Mouse (Mus musculus): Measurements from ENCODE around the gene Pex6. TPM values are rescaled to one million over a fixed set of nuclear protein-coding genes. Genes with fewer than 3 reads are reported as not detected.

The Pex6 gene
- polyA plus RNA-seq, 1 experiment, result 43.4 TPM

GRCm38 (mm10) chr17:46685913-46686312, 25.4 kb upstream of the Pex6 start:
- TF ChIP-seq POLR2A (IDR thresholded peaks at IDR 0.05; ENCODE audit: control insufficient read depth, low read depth, low read length) (no peak), CTCF (IDR thresholded peaks at IDR 0.05; ENCODE audit: control insufficient read depth, insufficient read depth, insufficient replicate concordance, low read depth, low read length) (no peak)
- Histone ChIP-seq H3K4me3 (ENCODE audit: control insufficient read depth, low read depth, low read length) (no peak overlapping the region), H3K27ac (ENCODE audit: control insufficient read depth, insufficient read depth, low read depth, low read length) (no peak overlapping the region), H3K36me3 (ENCODE audit: control insufficient read depth, insufficient read depth, low read length) (no peaks in the 10 kb centered on the region), H3K4me1 (ENCODE audit: control insufficient read depth, insufficient read depth, low read length) (no peaks in the 10 kb centered on the region; the same call in 1 of the 2 replicates), H3K27me3 (ENCODE audit: control insufficient read depth, insufficient read depth, low read length) (no peaks in the 10 kb centered on the region)

GRCm38 (mm10) chr17:46690665-46691064, 20.6 kb upstream of the Pex6 start:
- Histone ChIP-seq H3K27me3 (ENCODE audit: control insufficient read depth, insufficient read depth, low read length) (no peaks in the 10 kb centered on the region), H3K36me3 (ENCODE audit: control insufficient read depth, insufficient read depth, low read length) (no peaks in the 10 kb centered on the region)

GRCm38 (mm10) chr17:46691390-46691789, 19.9 kb upstream of the Pex6 start:
- Histone ChIP-seq H3K4me1 (ENCODE audit: control insufficient read depth, insufficient read depth, low read length) (no peaks in the 10 kb centered on the region), H3K27me3 (ENCODE audit: control insufficient read depth, insufficient read depth, low read length) (no peaks in the 10 kb centered on the region), H3K4me3 (ENCODE audit: control insufficient read depth, low read depth, low read length) (no peak overlapping the region), H3K27ac (ENCODE audit: control insufficient read depth, insufficient read depth, low read depth, low read length) (no peak overlapping the region), H3K36me3 (ENCODE audit: control insufficient read depth, insufficient read depth, low read length) (no peaks in the 10 kb centered on the region)
- TF ChIP-seq POLR2A (IDR thresholded peaks at IDR 0.05; ENCODE audit: control insufficient read depth, low read depth, low read length) (no peak), CTCF (IDR thresholded peaks at IDR 0.05; ENCODE audit: control insufficient read depth, insufficient read depth, insufficient replicate concordance, low read depth, low read length) (no peak)

More at GRCm38 (mm10) chr17:46690665-46691064, 20.6 kb upstream of the Pex6 start:
- no peak for TF ChIP-seq CTCF (IDR thresholded peaks at IDR 0.05; ENCODE audit: control insufficient read depth, insufficient read depth, insufficient replicate concordance, low read depth, low read length)
- TF ChIP-seq POLR2A (IDR thresholded peaks at IDR 0.05; ENCODE audit: control insufficient read depth, low read depth, low read length), result no peak
- Histone ChIP-seq H3K27ac (ENCODE audit: control insufficient read depth, insufficient read depth, low read depth, low read length) (no peak overlapping the region), H3K4me3 (ENCODE audit: control insufficient read depth, low read depth, low read length) (no peak overlapping the region), H3K4me1 (ENCODE audit: control insufficient read depth, insufficient read depth, low read length) (no peaks in the 10 kb centered on the region)

GRCm38 (mm10) chr17:46694517-46695063, 16.7 kb upstream of the Pex6 start:
- TF ChIP-seq CTCF (IDR thresholded peaks at IDR 0.05; ENCODE audit: control insufficient read depth, insufficient read depth, insufficient replicate concordance, low read depth, low read length) (no peak), POLR2A (IDR thresholded peaks at IDR 0.05; ENCODE audit: control insufficient read depth, low read depth, low read length) (no peak)
- no peaks in the 10 kb centered on the region for H3K4me1 ChIP-seq (ENCODE audit: control insufficient read depth, insufficient read depth, low read length)
- no peaks in the 10 kb centered on the region for H3K36me3 ChIP-seq (ENCODE audit: control insufficient read depth, insufficient read depth, low read length)
- H3K27ac ChIP-seq (ENCODE audit: control insufficient read depth, insufficient read depth, low read depth, low read length), result no peak overlapping the region
- H3K27me3 ChIP-seq (ENCODE audit: control insufficient read depth, insufficient read depth, low read length), result no peaks in the 10 kb centered on the region
- H3K4me3 ChIP-seq (ENCODE audit: control insufficient read depth, low read depth, low read length), result no peak overlapping the region

GRCm38 (mm10) chr17:46698515-46698914, 12.7 kb upstream of the Pex6 start:
- Histone ChIP-seq H3K27ac (ENCODE audit: control insufficient read depth, insufficient read depth, low read depth, low read length) (no peak overlapping the region), H3K27me3 (ENCODE audit: control insufficient read depth, insufficient read depth, low read length) (no peaks in the 10 kb centered on the region), H3K4me3 (ENCODE audit: control insufficient read depth, low read depth, low read length) (no peak overlapping the region), H3K4me1 (ENCODE audit: control insufficient read depth, insufficient read depth, low read length) (no peaks in the 10 kb centered on the region), H3K36me3 (ENCODE audit: control insufficient read depth, insufficient read depth, low read length) (no peaks in the 10 kb centered on the region)
- TF ChIP-seq CTCF (IDR thresholded peaks at IDR 0.05; ENCODE audit: control insufficient read depth, insufficient read depth, insufficient replicate concordance, low read depth, low read length) (no peak), POLR2A (IDR thresholded peaks at IDR 0.05; ENCODE audit: control insufficient read depth, low read depth, low read length) (no peak)

- no peak overlapping the region for H3K27ac ChIP-seq (ENCODE audit: control insufficient read depth, insufficient read depth, low read depth, low read length)
- H3K27me3 ChIP-seq (ENCODE audit: control insufficient read depth, insufficient read depth, low read length), result no peaks in the 10 kb centered on the region
- H3K4me3 ChIP-seq (ENCODE audit: control insufficient read depth, low read depth, low read length), result no peak overlapping the region
- no peaks in the 10 kb centered on the region for H3K36me3 ChIP-seq (ENCODE audit: control insufficient read depth, insufficient read depth, low read length)
- TF ChIP-seq CTCF (IDR thresholded peaks at IDR 0.05; ENCODE audit: control insufficient read depth, insufficient read depth, insufficient replicate concordance, low read depth, low read length), result no peak
- H3K4me1 ChIP-seq (ENCODE audit: control insufficient read depth, insufficient read depth, low read length), result peaks cover 3% of the 10 kb centered on the region
Measured at GRCm38 (mm10) chr17:46699245-46699644, 12.0 kb upstream of the Pex6 start.

- Histone ChIP-seq H3K27me3 (ENCODE audit: control insufficient read depth, insufficient read depth, low read length) (no peaks in the 10 kb centered on the region), H3K27ac (ENCODE audit: control insufficient read depth, insufficient read depth, low read depth, low read length) (no peak overlapping the region), H3K36me3 (ENCODE audit: control insufficient read depth, insufficient read depth, low read length) (no peaks in the 10 kb centered on the region), H3K4me3 (ENCODE audit: control insufficient read depth, low read depth, low read length) (no peak overlapping the region), H3K4me1 (ENCODE audit: control insufficient read depth, insufficient read depth, low read length) (peaks cover 7% of the 10 kb centered on the region)
- TF ChIP-seq POLR2A (IDR thresholded peaks at IDR 0.05; ENCODE audit: control insufficient read depth, low read depth, low read length) (no peak), CTCF (IDR thresholded peaks at IDR 0.05; ENCODE audit: control insufficient read depth, insufficient read depth, insufficient replicate concordance, low read depth, low read length) (no peak)
Measured at GRCm38 (mm10) chr17:46699912-46700311, 11.4 kb upstream of the Pex6 start.

GRCm38 (mm10) chr17:46701489-46701888, 9.8 kb upstream of the Pex6 start:
- Histone ChIP-seq H3K27me3 (ENCODE audit: control insufficient read depth, insufficient read depth, low read length) (no peaks in the 10 kb centered on the region), H3K36me3 (ENCODE audit: control insufficient read depth, insufficient read depth, low read length) (no peaks in the 10 kb centered on the region), H3K4me3 (ENCODE audit: control insufficient read depth, low read depth, low read length) (no peak overlapping the region), H3K27ac (ENCODE audit: control insufficient read depth, insufficient read depth, low read depth, low read length) (no peak overlapping the region), H3K4me1 (ENCODE audit: control insufficient read depth, insufficient read depth, low read length) (peaks cover 11% of the 10 kb centered on the region)
- TF ChIP-seq CTCF (IDR thresholded peaks at IDR 0.05; ENCODE audit: control insufficient read depth, insufficient read depth, insufficient replicate concordance, low read depth, low read length) (no peak), POLR2A (IDR thresholded peaks at IDR 0.05; ENCODE audit: control insufficient read depth, low read depth, low read length) (no peak)
